Mouse (Mus musculus) forebrain, embryonic 14.5 days (tissue): ENCODE measurements around the gene Mrpl54. TPM values are rescaled to one million over a fixed set of nuclear protein-coding genes. Genes with fewer than 3 reads are reported as not detected.
"Not testable (repeated sequence)": the region's sequence is repeated elsewhere in the genome, so short reads cannot be mapped to it uniquely, and the experiment has no call there.

Experiments used
- ATAC-seq: fragments of 200-750 bp; cut with Nextera tagmentation; 2 replicates; pipeline ENCODE4 v1.8.0; 2017; ENCODE audit warnings: mild to moderate bottlenecking, moderate library complexity
- DNase-seq: peaks from one replicate; pipeline ENCODE4 v3.0.0-alpha.2; 2015; ENCODE audit warnings: low spot score
- H3K27ac ChIP-seq: fragments of 300-500 bp; sonication (generic); 2 replicates; pipeline ENCODE4 v1.5.1; 2014; ENCODE audit warnings: low read depth, mild to moderate bottlenecking, control low read depth, low read length, moderate library complexity
- H3K27me3 ChIP-seq: fragments of 300-500 bp; sonication (generic); replicated peaks from 2 replicates; pipeline ENCODE4 v1.6.1; 2014; ENCODE audit warnings: low read length, control low read depth, mixed read lengths; ENCODE audit not compliant: control insufficient read depth, insufficient read depth
- H3K36me3 ChIP-seq: fragments of 300-500 bp; sonication (generic); 2 replicates; pipeline ENCODE4 v1.6.1; 2014; ENCODE audit warnings: low read length, control low read depth; ENCODE audit not compliant: control insufficient read depth, insufficient read depth
- H3K4me1 ChIP-seq: fragments of 300-500 bp; sonication (generic); 2 replicates; pipeline ENCODE4 v1.6.1; 2014; ENCODE audit warnings: antibody characterized with exemption, low read length, control low read depth; ENCODE audit not compliant: control insufficient read depth, insufficient read depth
- H3K4me2 ChIP-seq: fragments of 300-500 bp; sonication (generic); 2 replicates; pipeline ENCODE4 v1.6.1; 2014; ENCODE audit warnings: mild to moderate bottlenecking, control low read depth, low read length
- H3K4me3 ChIP-seq: fragments of 300-500 bp; sonication (generic); 2 replicates; pipeline ENCODE4 v1.5.1; 2014; ENCODE audit warnings: low read depth, low read length, control low read depth
- H3K9ac ChIP-seq: fragments of 300-500 bp; sonication (generic); 2 replicates; pipeline ENCODE4 v1.6.1; 2014; ENCODE audit warnings: mild to moderate bottlenecking, low read length, control low read depth, moderate library complexity
- H3K9me3 ChIP-seq: fragments of 300-500 bp; sonication (generic); replicated peaks from 2 replicates; pipeline ENCODE4 v1.6.1; 2016; ENCODE audit warnings: low read length, control low read depth, mixed read lengths; ENCODE audit not compliant: control insufficient read depth
- WGBS: fragments of 180-500 bp; shearing (Covaris S2); extraction: QIAGEN DNeasy Blood & Tissue Kit; methylation state at CpG from one replicate; pipeline ENCODE4 v1.1.7; 2014; 5-methylcytosine and 5-hydroxymethylcytosine counted together
- polyA plus RNA-seq: library from polyadenylated mRNA; unstranded; fragments of >200 nt; fragmentation: Nextera tagmentation; extraction: Ambion mirVana; gene quantifications from 2 replicates; pipeline ENCODE4 v1.2.1, GENCODE M21; 2014

Gene Mrpl54
- polyA plus RNA-seq, 1 experiment from 2014 or later, result 136 TPM

DNA sequence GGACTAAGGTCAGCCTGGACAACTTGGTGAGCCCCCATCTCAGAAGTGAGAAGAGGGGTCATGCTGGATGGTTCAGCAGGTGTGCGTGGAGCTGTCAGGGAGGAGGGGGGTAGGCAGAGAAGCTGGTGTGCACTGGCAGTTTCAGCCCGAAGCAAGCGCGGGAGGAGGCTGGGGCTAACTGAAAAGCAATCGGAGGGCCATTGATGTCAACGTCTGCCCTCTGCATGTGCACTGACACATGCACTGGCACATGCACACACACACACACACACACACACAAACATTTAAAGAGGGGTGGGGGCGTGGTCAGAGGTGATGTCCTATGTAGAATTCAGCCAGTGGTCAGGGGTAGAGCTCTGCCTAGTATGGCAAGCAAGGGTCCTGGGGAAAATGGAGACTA lies 35.3 kb downstream of the Mrpl54 start:
- Histone ChIP-seq H3K4me3 (0 out of 2 replicates have a peak overlapping the region, but pooled peaks have one; percentile 64), H3K4me2 (peak overlapping the region; percentile 76), H3K9me3 (no peaks in the 10 kb centered on the region), H3K9ac (peak overlapping the region; percentile 91; the same call in 1 of the 2 replicates), H3K4me1 (peaks cover 17% of the 10 kb centered on the region; the same call in 1 of the 2 replicates), H3K27me3 (no peaks in the 10 kb centered on the region), H3K36me3 (no peaks in the 10 kb centered on the region), H3K27ac (peak overlapping the region; percentile 92; the same call in 1 of the 2 replicates)
- no peak for ATAC-seq
- 46% methylated on average over 7 of the region's 7 CpGs for WGBS
- DNase-seq, result no peak

DNA sequence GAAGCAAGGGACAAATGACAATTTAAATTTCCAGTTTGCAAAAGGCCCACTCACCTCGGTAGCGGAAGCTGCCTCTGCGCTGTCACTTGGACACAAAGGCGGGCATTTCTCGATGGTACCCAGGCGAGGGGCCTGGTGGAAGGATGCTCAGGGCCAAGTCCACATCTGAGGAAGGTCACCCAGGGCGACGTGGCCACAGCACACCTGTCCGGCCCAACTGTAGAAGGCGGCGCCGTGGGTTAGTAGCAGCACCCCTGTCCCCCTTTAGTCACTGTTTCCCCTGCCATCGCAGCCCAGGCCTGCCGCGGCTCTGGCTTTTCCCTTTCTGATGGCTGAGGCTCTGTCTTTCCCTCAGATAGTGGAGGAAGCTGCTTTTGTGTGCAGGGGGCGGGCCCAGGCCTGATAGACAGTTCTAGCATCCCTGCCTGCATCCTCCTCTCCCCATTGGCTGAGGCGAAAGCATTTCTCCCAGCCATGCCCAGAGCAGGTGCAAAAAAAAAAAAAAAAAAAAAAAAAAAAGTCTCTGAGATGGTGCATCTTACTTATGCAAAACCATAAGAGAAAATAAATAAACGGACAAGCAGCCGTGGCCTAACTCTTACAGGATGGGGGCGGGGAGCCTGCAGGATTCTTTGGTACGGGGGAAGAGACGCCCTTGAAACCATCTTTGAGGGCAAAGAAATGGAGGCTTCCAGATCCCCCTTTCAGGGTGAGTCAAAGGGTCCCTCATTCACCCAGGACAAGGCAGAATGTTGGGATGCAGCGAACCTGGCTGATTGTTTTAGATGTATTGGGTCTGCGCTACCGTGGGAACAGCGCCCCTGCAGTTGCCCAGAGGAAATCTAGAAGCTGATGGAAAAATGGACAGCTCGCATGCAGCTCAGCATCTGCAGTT lies 36.0 kb downstream of the Mrpl54 start, which contains the start of gene Atcay:
Gene Atcay (minus strand): TSS at position 396 of the 895 bp plus-strand sequence.
- no peaks in the 10 kb centered on the region for H3K27me3 ChIP-seq
- H3K36me3 ChIP-seq, result peaks cover 3% of the 10 kb centered on the region; the same call in 1 of the 2 replicates
- DNase-seq, result peak; percentile 95
- 4% methylated on average over 27 of the region's 27 CpGs for WGBS
- H3K4me1 ChIP-seq, result peaks cover 17% of the 10 kb centered on the region; the same call in 1 of the 2 replicates
- H3K9ac ChIP-seq, result peak within 1 kb of the TSS; percentile 91
- peak within 1 kb of the TSS; percentile 64 for H3K4me3 ChIP-seq
- H3K4me2 ChIP-seq, result peak within 1 kb of the TSS; percentile 76
- ATAC-seq, result peak; percentile 92
- H3K27ac ChIP-seq, result peak within 1 kb of the TSS; percentile 92
- no peaks in the 10 kb centered on the region for H3K9me3 ChIP-seq

DNA sequence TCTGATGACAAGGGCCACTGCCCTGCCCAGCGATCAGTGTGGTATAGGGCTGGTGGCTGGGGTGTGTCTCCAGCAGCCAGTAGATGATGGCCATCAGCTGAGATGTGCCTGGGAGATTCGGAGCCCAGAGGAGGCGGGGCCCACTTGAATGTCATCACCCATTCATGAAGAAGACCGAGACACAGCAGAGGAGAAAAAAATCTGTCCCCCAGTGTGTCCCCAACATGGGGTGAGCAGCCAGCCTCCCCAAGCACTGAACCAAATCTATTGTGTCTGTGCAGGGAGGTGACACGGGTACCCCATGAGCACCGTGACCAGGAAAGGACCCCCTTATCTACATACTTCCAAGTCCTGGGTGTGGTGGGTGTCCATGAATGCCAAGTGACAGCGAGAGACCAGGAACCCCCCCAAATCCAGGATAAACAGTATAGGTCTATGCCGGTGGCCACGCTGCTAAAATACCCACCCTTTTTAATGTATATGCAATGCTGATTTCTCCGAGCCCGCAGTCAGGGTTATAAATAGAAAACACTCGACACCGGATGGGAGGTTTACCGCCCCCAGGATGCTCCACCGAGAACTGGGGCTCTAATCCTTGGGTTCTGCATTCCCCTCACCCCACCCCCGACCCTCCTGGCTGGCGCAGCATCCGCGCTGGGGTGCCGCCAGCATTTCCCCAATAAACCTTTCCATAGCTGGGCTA lies 36.8 kb downstream of the Mrpl54 start:
- peak overlapping the region; percentile 64 for H3K4me3 ChIP-seq
- H3K4me1 ChIP-seq, result peaks cover 17% of the 10 kb centered on the region; the same call in 1 of the 2 replicates
- no peaks in the 10 kb centered on the region for H3K27me3 ChIP-seq
- H3K9me3 ChIP-seq, result no peaks in the 10 kb centered on the region
- peak overlapping the region; percentile 92 for H3K27ac ChIP-seq
- peak overlapping the region; percentile 76 for H3K4me2 ChIP-seq
- WGBS, result 12% methylated on average over 20 of the region's 20 CpGs
- H3K36me3 ChIP-seq, result peaks cover 5% of the 10 kb centered on the region; the same call in 1 of the 2 replicates
- ATAC-seq, result peak; percentile 14; the same call in 1 of the 2 replicates
- DNase-seq, result peak; percentile 37
- H3K9ac ChIP-seq, result peak overlapping the region; percentile 91

DNA sequence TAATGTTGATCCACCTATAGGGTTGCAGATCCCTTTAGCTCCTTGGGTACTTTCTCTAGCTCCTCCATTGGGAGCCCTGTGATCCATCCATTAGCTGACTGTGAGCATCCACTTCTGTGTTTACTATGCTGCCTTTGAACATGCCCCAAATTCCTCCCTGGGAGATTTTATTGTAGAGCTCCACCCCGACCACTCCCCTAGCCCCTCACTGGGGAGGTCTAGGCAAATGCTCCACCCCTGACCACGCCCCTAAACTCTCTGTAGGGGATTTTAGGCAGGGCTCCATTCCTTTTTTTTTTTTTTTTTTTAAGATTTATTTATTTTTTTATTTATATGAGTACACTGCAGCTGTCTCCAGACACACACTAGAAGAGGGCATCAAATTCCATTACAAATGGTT lies 43.0 kb downstream of the Mrpl54 start:
- ATAC-seq, DNase-seq, H3K9me3 ChIP-seq, H3K27ac ChIP-seq, H3K27me3 ChIP-seq, H3K4me2 ChIP-seq, H3K9ac ChIP-seq, H3K4me3 ChIP-seq, H3K4me1 ChIP-seq: not testable (repeated sequence)
- WGBS, result 56% methylated on average over 2 of the region's 2 CpGs
- peaks cover 50% of the 10 kb centered on the region for H3K36me3 ChIP-seq

DNA sequence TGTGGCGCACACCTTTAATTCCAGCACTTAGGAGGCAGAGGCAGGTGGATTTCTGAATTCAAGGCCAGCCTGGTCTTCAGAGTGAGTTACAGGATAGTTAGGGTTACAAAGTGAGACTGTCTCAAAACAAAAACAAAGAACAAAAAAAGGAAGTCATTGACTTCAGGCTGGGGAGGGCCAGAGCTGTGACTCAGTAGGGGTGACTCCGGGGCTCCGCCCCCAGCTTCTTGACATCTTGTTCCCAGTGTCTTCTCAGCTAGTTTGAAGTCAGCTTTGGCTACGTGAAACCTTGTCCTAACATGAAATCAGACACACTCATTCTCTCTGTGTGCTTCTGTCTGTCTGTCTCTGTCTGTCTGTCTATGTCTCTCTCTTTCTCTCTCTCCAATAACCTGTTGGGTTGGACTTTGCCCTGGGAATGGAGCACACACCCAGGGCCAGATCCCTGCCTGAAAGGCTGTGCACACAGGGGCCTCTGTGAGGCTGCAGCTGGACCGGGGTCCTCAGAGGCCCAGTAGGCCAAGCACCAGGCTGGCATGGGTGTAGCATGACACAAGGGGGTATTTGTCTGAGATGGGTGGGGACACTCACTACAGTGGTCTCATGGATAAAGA lies 45.2 kb downstream of the Mrpl54 start:
- DNase-seq, result no peak
- Histone ChIP-seq H3K4me1 (no peaks in the 10 kb centered on the region), H3K4me3 (no peak overlapping the region), H3K4me2 (no peak overlapping the region), H3K27me3 (no peaks in the 10 kb centered on the region), H3K9ac (no peak overlapping the region), H3K27ac (no peak overlapping the region), H3K9me3 (no peaks in the 10 kb centered on the region), H3K36me3 (peaks cover 64% of the 10 kb centered on the region)
- no peak for ATAC-seq
- WGBS, result 89% methylated on average over 5 of the region's 5 CpGs

DNA sequence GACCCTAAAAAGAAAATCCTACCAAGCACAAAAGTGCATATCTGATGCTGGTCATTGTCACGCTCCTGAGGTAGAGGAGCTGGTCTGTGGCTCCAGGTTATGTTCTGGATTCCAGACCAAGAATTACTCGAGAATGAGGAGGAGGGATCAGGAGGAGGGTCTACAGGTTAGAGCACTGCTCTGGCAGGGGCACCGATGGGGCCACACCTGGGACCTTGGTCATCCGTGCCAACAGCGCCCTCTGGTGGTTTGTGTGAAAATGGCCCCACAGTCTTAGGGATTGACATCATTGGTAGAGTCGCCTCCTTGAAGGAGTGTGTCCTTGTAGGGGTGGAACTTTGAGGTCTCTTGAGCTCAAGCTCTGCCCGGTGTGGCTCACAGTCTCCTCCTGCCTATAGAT lies 48.8 kb downstream of the Mrpl54 start:
- Histone ChIP-seq H3K27ac (no peak overlapping the region), H3K4me1 (no peaks in the 10 kb centered on the region), H3K27me3 (no peaks in the 10 kb centered on the region), H3K36me3 (peaks cover 70% of the 10 kb centered on the region), H3K4me2 (no peak overlapping the region), H3K4me3 (no peak overlapping the region), H3K9me3 (no peaks in the 10 kb centered on the region), H3K9ac (no peak overlapping the region)
- DNase-seq (peak; percentile 49), ATAC-seq (0 out of 2 replicates have a peak, but pooled peaks have one; percentile 23)
- WGBS, result 41% methylated on average over 7 of the region's 7 CpGs

DNA sequence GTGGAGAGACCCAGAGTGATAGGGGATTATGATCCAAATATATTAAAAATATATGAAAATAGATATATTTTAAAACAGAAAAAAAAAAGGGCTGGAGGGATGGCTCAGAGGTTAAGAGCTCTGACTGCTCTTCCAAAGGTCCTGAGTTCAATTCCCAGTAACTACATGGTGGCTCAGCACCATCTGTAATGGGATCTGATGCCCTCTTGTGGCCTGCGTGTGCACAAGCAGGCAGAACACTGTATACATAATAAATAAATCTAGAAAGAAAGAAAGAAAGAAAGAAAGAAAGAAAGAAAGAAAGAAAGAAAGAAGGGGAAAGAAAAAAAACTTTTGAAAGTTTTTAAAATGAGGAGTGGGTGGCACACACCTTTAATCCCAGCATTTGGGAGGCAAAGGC lies 49.5 kb downstream of the Mrpl54 start:
- not testable (repeated sequence) for H3K4me1 ChIP-seq, H3K27me3 ChIP-seq, H3K9me3 ChIP-seq, H3K4me2 ChIP-seq, ATAC-seq, H3K4me3 ChIP-seq, H3K9ac ChIP-seq, H3K27ac ChIP-seq
- peak; percentile 25 for DNase-seq
- WGBS, result 15% methylated on average over 1 of the region's 1 CpGs
- H3K36me3 ChIP-seq, result peaks cover 71% of the 10 kb centered on the region

DNA sequence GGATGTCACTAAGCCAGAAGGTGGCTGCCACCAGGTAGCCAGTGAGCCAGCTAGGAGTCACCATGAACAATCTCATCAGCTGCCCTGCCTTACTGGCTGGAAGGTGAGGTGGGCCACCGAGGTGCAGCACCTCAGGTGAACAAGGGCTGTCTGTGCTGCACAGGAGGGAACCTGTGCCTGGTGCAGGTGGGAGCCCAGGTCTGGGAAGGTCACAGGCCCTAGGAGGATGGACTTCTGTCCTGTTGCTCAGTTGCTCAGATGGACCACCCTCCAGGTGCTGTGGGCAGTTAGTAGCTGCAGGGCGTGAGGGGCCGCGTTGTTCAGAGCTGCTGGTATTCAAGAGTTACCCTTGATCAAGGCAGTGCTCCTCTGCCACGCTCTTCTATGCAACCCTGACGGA lies 49.9 kb downstream of the Mrpl54 start:
- 87% methylated on average over 6 of the region's 6 CpGs for WGBS
- Histone ChIP-seq H3K27ac (no peak overlapping the region), H3K4me3 (no peak overlapping the region), H3K9me3 (no peaks in the 10 kb centered on the region), H3K9ac (no peak overlapping the region), H3K27me3 (no peaks in the 10 kb centered on the region), H3K4me1 (no peaks in the 10 kb centered on the region), H3K4me2 (no peak overlapping the region), H3K36me3 (peaks cover 74% of the 10 kb centered on the region)
- ATAC-seq, result no peak
- DNase-seq, result no peak
